11 mouse cellular contexts compared by ENCODE assay signal in genomic region chr3:107537504-107537889, GRCm38 (mm10). TPM values are rescaled to one million over a fixed set of nuclear protein-coding genes. Genes with fewer than 3 reads are reported as not detected.
A peak's percentile ranks its signal among the peaks of the same experiment; 100 is the strongest.
DNase-seq lines count a peak whose midpoint lies in the region; ATAC-seq and TF ChIP-seq lines count a peak whose summit lies in the region.
"Had no signal": no experiment of that assay in that cellular context is flagged by ENCODE, and none has a peak within 500 bp of the region (broad histone marks: within the 10 kb centered on the region; RNA-seq: fewer than 3 reads in every experiment).

No protein-coding gene starts in this region.

- H3K36me3 ChIP-seq in heart, embryonic 16.5 days (ENCODE audit: control insufficient read depth, insufficient read depth) = no peaks in the 10 kb centered on the region
- no peaks in the 10 kb centered on the region for H3K36me3 ChIP-seq in hindbrain, embryonic 16.5 days (ENCODE audit: control insufficient read depth, insufficient read depth, low read length)
- H3K36me3 ChIP-seq in midbrain, postnatal 0 days (ENCODE audit: insufficient read depth, low read length) = no peaks in the 10 kb centered on the region
- H3K36me3 ChIP-seq: liver, embryonic 13.5 days had no signal

- no peak for ATAC-seq in heart, embryonic 16.5 days (replicated peaks; ENCODE audit: extremely low read depth, insufficient read depth, low FRiP score)
- ATAC-seq in hindbrain, embryonic 16.5 days = peak; percentile 35; the same call in 1 of the 2 replicates
- peak; percentile 29 for ATAC-seq in midbrain, postnatal 0 days (ENCODE audit: low FRiP score)
- ATAC-seq in monocyte, adult 5-6 weeks (replicated peaks; ENCODE audit: insufficient number of reproducible peaks, low FRiP score, low TSS enrichment, poor library complexity, severe bottlenecking) = no peak
- ATAC-seq in frontal cortex, adult (ENCODE audit: low TSS enrichment) = no peak
- ATAC-seq: inflammation-experienced regulatory T-cells, adult 6 months had no signal

- H3K9me3 ChIP-seq in heart, embryonic 16.5 days (replicated peaks; ENCODE audit: control insufficient read depth, low read length) = no peaks in the 10 kb centered on the region
- no peaks in the 10 kb centered on the region for H3K9me3 ChIP-seq in hindbrain, embryonic 16.5 days (ENCODE audit: control insufficient read depth, low read length)
- H3K9me3 ChIP-seq in midbrain, postnatal 0 days (ENCODE audit: low read length) = no peaks in the 10 kb centered on the region
- H3K9me3 ChIP-seq: liver, embryonic 13.5 days had no signal

- H3K4me3 ChIP-seq in heart, embryonic 16.5 days (ENCODE audit: low read length) = peak overlapping the region; percentile 18
- H3K4me3 ChIP-seq in embryonic fibroblast, embryonic 13.5 days (ENCODE audit: insufficient read depth, low read length) = no peak overlapping the region
- H3K4me3 ChIP-seq in hindbrain, embryonic 16.5 days (ENCODE audit: low read length) = no peak overlapping the region
- H3K4me3 ChIP-seq in midbrain, postnatal 0 days (ENCODE audit: low read depth, low read length) = peak overlapping the region; percentile 11; the same call in 1 of the 2 replicates
- H3K4me3 ChIP-seq: liver, embryonic 13.5 days had no signal

- peak overlapping the region; percentile 69 for H3K4me2 ChIP-seq in heart, embryonic 16.5 days (ENCODE audit: low read depth, low read length)
- peak overlapping the region; percentile 51 for H3K4me2 ChIP-seq in hindbrain, embryonic 16.5 days (ENCODE audit: low read length)
- H3K4me2 ChIP-seq in midbrain, postnatal 0 days (ENCODE audit: low read depth, low read length, poor library complexity, severe bottlenecking) = peak overlapping the region; percentile 51
- H3K4me2 ChIP-seq: liver, embryonic 13.5 days had no signal

- no peak for DNase-seq in heart, adult 9 months (ENCODE audit: low spot score in 2 of 2)
- DNase-seq in midbrain, postnatal 0 days (ENCODE audit: low spot score) = no peak
- no peak for DNase-seq in T-cell, adult 2 months (ENCODE audit: low spot score)
- DNase-seq: liver, embryonic 13.5 days had no signal

- H3K27me3 ChIP-seq in heart, embryonic 16.5 days (ENCODE audit: control insufficient read depth, insufficient read depth, low read length) = peaks cover 11% of the 10 kb centered on the region; the same call in 1 of the 2 replicates
- no peaks in the 10 kb centered on the region for H3K27me3 ChIP-seq in hindbrain, embryonic 16.5 days (replicated peaks; ENCODE audit: control insufficient read depth, insufficient read depth, low read length)
- no peaks in the 10 kb centered on the region for H3K27me3 ChIP-seq in midbrain, postnatal 0 days (ENCODE audit: insufficient read depth, low read length)

- TF ChIP-seq POLR2A in embryonic fibroblast, embryonic 13.5 days (IDR thresholded peaks at IDR 0.05; ENCODE audit: low read depth, low read length) = no peak

- H3K27ac ChIP-seq in heart, embryonic 16.5 days (ENCODE audit: low read length) = no peak overlapping the region
- H3K27ac ChIP-seq in embryonic fibroblast, embryonic 13.5 days (ENCODE audit: insufficient read depth, low read length) = peak overlapping the region; percentile 9; the same call in 1 of the 2 replicates
- H3K27ac ChIP-seq in hindbrain, embryonic 16.5 days (ENCODE audit: low read depth, low read length) = peak overlapping the region; percentile 78
- peak overlapping the region; percentile 92 for H3K27ac ChIP-seq in midbrain, postnatal 0 days (ENCODE audit: low read depth, low read length)
- H3K27ac ChIP-seq: liver, embryonic 13.5 days had no signal

- 23% methylated on average over 8 of the region's 8 CpGs for WGBS in heart, embryonic 16.5 days
- 19% methylated on average over 8 of the region's 8 CpGs for WGBS in hindbrain, embryonic 16.5 days
- 18% methylated on average over 8 of the region's 8 CpGs for WGBS in midbrain, postnatal 0 days

- H3K9ac ChIP-seq in heart, embryonic 16.5 days (ENCODE audit: low read length) = peak overlapping the region; percentile 64
- H3K9ac ChIP-seq in hindbrain, embryonic 16.5 days (ENCODE audit: low read depth, low read length) = peak overlapping the region; percentile 58; the same call in 1 of the 2 replicates
- peak overlapping the region; percentile 52; the same call in 1 of the 2 replicates for H3K9ac ChIP-seq in midbrain, postnatal 0 days (replicated peaks; ENCODE audit: low read length, poor library complexity, severe bottlenecking)
- H3K9ac ChIP-seq: liver, embryonic 13.5 days had no signal

- no peak for TF ChIP-seq CTCF in embryonic fibroblast, embryonic 13.5 days (IDR thresholded peaks at IDR 0.05; ENCODE audit: borderline replicate concordance, insufficient read depth, low read length)
- no peak for TF ChIP-seq CTCF in midbrain, postnatal 0 days (IDR thresholded peaks at IDR 0.05)

- peaks cover 8% of the 10 kb centered on the region for H3K4me1 ChIP-seq in heart, embryonic 16.5 days (ENCODE audit: control insufficient read depth, insufficient read depth, low read length)
- H3K4me1 ChIP-seq in embryonic fibroblast, embryonic 13.5 days (ENCODE audit: control insufficient read depth, insufficient read depth, low read length) = 0 out of 2 replicates have a peak, but pooled peaks cover under 1% of the 10 kb centered on the region
- H3K4me1 ChIP-seq in hindbrain, embryonic 16.5 days (ENCODE audit: control insufficient read depth, insufficient read depth, low read depth, low read length) = peaks cover 8% of the 10 kb centered on the region; the same call in 1 of the 2 replicates
- peaks cover 3% of the 10 kb centered on the region; the same call in 1 of the 2 replicates for H3K4me1 ChIP-seq in midbrain, postnatal 0 days (ENCODE audit: insufficient read depth, low read length)
- H3K4me1 ChIP-seq: liver, embryonic 13.5 days had no signal

RNA-seq across cellular contexts. Expression of gene Ubl4b, which starts 17.4 kb away (rescaled TPM):
- 0.11 TPM in 1 of 2 replicates, not detected in the other for polyA plus RNA-seq in heart, embryonic 16.5 days (2015; fragmentation: Nextera tagmentation; extraction: Ambion mirVana)
- polyA plus RNA-seq in embryonic fibroblast, embryonic 13.5 days (2011; ENCODE audit: insufficient read length, low read depth, missing spikeins) = 0.37 TPM in 1 of 2 replicates, not detected in the other
- polyA plus RNA-seq in hindbrain, embryonic 16.5 days (2015; fragmentation: Nextera tagmentation; extraction: Ambion mirVana) = not detected in 2 replicates
- total RNA-seq in midbrain, postnatal 0 days (2014; rRNA removed) = not detected in 2 replicates
- polyA plus RNA-seq in midbrain, postnatal 0 days (2015; fragmentation: Nextera tagmentation; extraction: Ambion mirVana) = not detected in 2 replicates
- total RNA-seq in monocyte, adult 5-6 weeks (2017) = not detected in 3 replicates
- total RNA-seq: adrenal gland, adult 8-10 months had no signal
- polyA plus RNA-seq: inflammation-experienced regulatory T-cells, adult 6 months; liver, embryonic 13.5 days had no signal

RNA-seq across cellular contexts. Expression of gene Slc6a17, which starts 19.7 kb away (rescaled TPM):
- polyA plus RNA-seq in heart, embryonic 16.5 days (2015; fragmentation: Nextera tagmentation; extraction: Ambion mirVana) = 4.6 and 5.7 TPM in 2 replicates
- polyA plus RNA-seq in embryonic fibroblast, embryonic 13.5 days (2011; ENCODE audit: insufficient read length, low read depth, missing spikeins) = 10.4 and 10.9 TPM in 2 replicates
- polyA plus RNA-seq in hindbrain, embryonic 16.5 days (2015; fragmentation: Nextera tagmentation; extraction: Ambion mirVana) = 19.1 and 20.4 TPM in 2 replicates
- 52.0 and 60.0 TPM in 2 replicates for total RNA-seq in midbrain, postnatal 0 days (2014; rRNA removed)
- 17.5 and 22.2 TPM in 2 replicates for polyA plus RNA-seq in midbrain, postnatal 0 days (2015; fragmentation: Nextera tagmentation; extraction: Ambion mirVana)
- not detected in 3 replicates for total RNA-seq in monocyte, adult 5-6 weeks (2017)
- polyA plus RNA-seq: inflammation-experienced regulatory T-cells, adult 6 months had no signal

RNA-seq across cellular contexts. Expression of gene Alx3, which starts 57.3 kb away (rescaled TPM):
- 0.10 and 0.26 TPM in 2 replicates for polyA plus RNA-seq in heart, embryonic 16.5 days (2015; fragmentation: Nextera tagmentation; extraction: Ambion mirVana)
- polyA plus RNA-seq in embryonic fibroblast, embryonic 13.5 days (2011; ENCODE audit: insufficient read length, low read depth, missing spikeins) = 1.8 and 1.9 TPM in 2 replicates
- 0.29 and 0.40 TPM in 2 replicates for polyA plus RNA-seq in hindbrain, embryonic 16.5 days (2015; fragmentation: Nextera tagmentation; extraction: Ambion mirVana)
- total RNA-seq in midbrain, postnatal 0 days (2014; rRNA removed) = 0.60 and 3.0 TPM in 2 replicates
- 0.63 and 1.3 TPM in 2 replicates for polyA plus RNA-seq in midbrain, postnatal 0 days (2015; fragmentation: Nextera tagmentation; extraction: Ambion mirVana)
- total RNA-seq in monocyte, adult 5-6 weeks (2017) = not detected in 3 replicates
- total RNA-seq: adrenal gland, adult 8-10 months had no signal
- polyA plus RNA-seq: inflammation-experienced regulatory T-cells, adult 6 months had no signal

Comparison
In these comparisons a context has a peak if more than half of its experiments do, and no peak if none do; other contexts are left out.
1. ATAC-seq: peak in hindbrain, embryonic 16.5 days (single experiment) and midbrain, postnatal 0 days (single experiment); none in heart, embryonic 16.5 days (single experiment), monocyte, adult 5-6 weeks (single experiment) and frontal cortex, adult (single experiment).
2. H3K4me3 ChIP-seq: peak in heart, embryonic 16.5 days (single experiment) and midbrain, postnatal 0 days (single experiment); none in embryonic fibroblast, embryonic 13.5 days (single experiment) and hindbrain, embryonic 16.5 days (single experiment).
3. Peak in every context shown above with its lines, with median percentiles within 50 percentile points of each other: H3K4me2 ChIP-seq and H3K9ac ChIP-seq.